Mouse (Mus musculus) retina, postnatal 7 days (tissue): ENCODE data around the gene 4930404N11Rik.

Experiments
- DNase-seq: peaks from one replicate; pipeline ENCODE4 v3.0.0-alpha.2; 2012; ENCODE audit warnings: low read depth, low spot score

The 4930404N11Rik gene

GRCm38 (mm10) chr10:81379809-81380378 is 14.3 kb upstream of the 4930404N11Rik start:
- DNase-seq = no peak

- DNase-seq = no peak
Observed at GRCm38 (mm10) chr10:81379183-81379553, 13.6 kb upstream of the 4930404N11Rik start.

- peak; percentile 100 for DNase-seq
Observed at GRCm38 (mm10) chr10:81378553-81379182, 13.1 kb upstream of the 4930404N11Rik start.

GRCm38 (mm10) chr10:81377793-81378552 is 12.4 kb upstream of the 4930404N11Rik start, which contains the start of gene Fzr1:
Gene Fzr1, minus strand, starts transcription at chr10:81378516.
- DNase-seq = no peak

- DNase-seq = no peak
Observed at GRCm38 (mm10) chr10:81377362-81377664, 11.7 kb upstream of the 4930404N11Rik start.

- DNase-seq = no peak
Observed at GRCm38 (mm10) chr10:81376561-81377361, 11.1 kb upstream of the 4930404N11Rik start.

GRCm38 (mm10) chr10:81375322-81375721 is 9.7 kb upstream of the 4930404N11Rik start:
- DNase-seq = no peak

- DNase-seq = no peak
Observed at GRCm38 (mm10) chr10:81367207-81367495, 1.5 kb upstream of the 4930404N11Rik start.

- no peak for DNase-seq
Observed at GRCm38 (mm10) chr10:81366477-81367206, 1.0 kb upstream of the 4930404N11Rik start.

- no peak for DNase-seq
Observed at GRCm38 (mm10) chr10:81365073-81365472, 543 bp downstream of the 4930404N11Rik start.

- no peak for DNase-seq
Observed at GRCm38 (mm10) chr10:81364666-81365065, 950 bp downstream of the 4930404N11Rik start.

- no peak for DNase-seq
Observed at GRCm38 (mm10) chr10:81363436-81364346, 1.9 kb downstream of the 4930404N11Rik start.

- DNase-seq = no peak
Observed at GRCm38 (mm10) chr10:81362336-81362949, 3.2 kb downstream of the 4930404N11Rik start.

GRCm38 (mm10) chr10:81360721-81361120 is 4.9 kb downstream of the 4930404N11Rik start:
- no peak for DNase-seq

- DNase-seq = no peak
Observed at GRCm38 (mm10) chr10:81358841-81359240, 6.8 kb downstream of the 4930404N11Rik start.

GRCm38 (mm10) chr10:81358209-81358608 is 7.4 kb downstream of the 4930404N11Rik start:
- DNase-seq = no peak

GRCm38 (mm10) chr10:81356991-81357844 is 8.4 kb downstream of the 4930404N11Rik start, which contains the start of gene Mfsd12:
Gene Mfsd12, plus strand, starts transcription at chr10:81357491.
- peak; percentile 76 for DNase-seq

GRCm38 (mm10) chr10:81356352-81356990 is 9.1 kb downstream of the 4930404N11Rik start:
- no peak for DNase-seq

GRCm38 (mm10) chr10:81355533-81355932 is 10.1 kb downstream of the 4930404N11Rik start:
- no peak for DNase-seq
